Mouse (Mus musculus) limb, embryonic 11.5 days (tissue): ENCODE data around the gene Krt19. TPM values are rescaled to one million over a fixed set of nuclear protein-coding genes. Genes with fewer than 3 reads are reported as not detected.
A peak's percentile ranks its signal among the peaks of the same experiment; 100 is the strongest.

ENCODE experiments used
- ATAC-seq: fragments of 200-750 bp; cut with Nextera tagmentation; 2 replicates; pipeline ENCODE4 v1.8.0; 2017; ENCODE audit warnings: low read depth; ENCODE audit not compliant: insufficient number of reproducible peaks, low FRiP score, low TSS enrichment
- DNase-seq: peaks from one replicate; pipeline ENCODE4 v3.0.0-alpha.2; 2015; ENCODE audit warnings: low spot score
- H3K27ac ChIP-seq: fragments of 300-500 bp; sonication (generic); replicated peaks from 2 replicates; pipeline ENCODE4 v1.5.1; 2014; ENCODE audit warnings: low read depth, mild to moderate bottlenecking, low read length
- H3K27me3 ChIP-seq: fragments of 300-500 bp; sonication (generic); 2 replicates; pipeline ENCODE4 v1.6.1; 2014; ENCODE audit warnings: mild to moderate bottlenecking, low read length, mixed read lengths; ENCODE audit not compliant: control insufficient read depth, insufficient read depth
- H3K36me3 ChIP-seq: fragments of 300-500 bp; sonication (generic); 2 replicates; pipeline ENCODE4 v1.6.1; 2014; ENCODE audit warnings: mild to moderate bottlenecking, low read length, moderate library complexity, mixed read lengths; ENCODE audit not compliant: control insufficient read depth, insufficient read depth
- H3K4me1 ChIP-seq: fragments of 300-500 bp; sonication (generic); 2 replicates; pipeline ENCODE4 v1.6.1; 2014; ENCODE audit warnings: low read length, mixed read lengths; ENCODE audit not compliant: control insufficient read depth, insufficient read depth
- H3K4me2 ChIP-seq: fragments of 300-500 bp; sonication (generic); 2 replicates; pipeline ENCODE4 v1.6.1; 2014; ENCODE audit warnings: low read depth, mild to moderate bottlenecking, moderate library complexity; ENCODE audit not compliant: severe bottlenecking
- H3K4me3 ChIP-seq: fragments of 300-500 bp; sonication (generic); 2 replicates; pipeline ENCODE4 v1.5.1; 2014; ENCODE audit warnings: low read depth, low read length
- H3K9ac ChIP-seq: fragments of 300-500 bp; sonication (generic); 2 replicates; pipeline ENCODE4 v1.6.1; 2014; ENCODE audit warnings: mild to moderate bottlenecking, low read length
- H3K9me3 ChIP-seq: fragments of 300-500 bp; sonication (generic); 2 replicates; pipeline ENCODE4 v1.6.1; 2016; ENCODE audit warnings: low read length; ENCODE audit not compliant: control insufficient read depth
- WGBS: fragments of 180-500 bp; shearing (Covaris S2); extraction: QIAGEN DNeasy Blood & Tissue Kit; methylation state at CpG from one replicate; pipeline ENCODE4 v1.1.7; 2014; 5-methylcytosine and 5-hydroxymethylcytosine counted together
- polyA plus RNA-seq: library from polyadenylated mRNA; unstranded; fragments of >200 nt; fragmentation: Nextera tagmentation; extraction: Ambion mirVana; gene quantifications from 2 replicates; pipeline ENCODE4 v1.2.1, GENCODE M21; 2014

Krt19 gene
- polyA plus RNA-seq, 1 experiment from 2014 or later: 6.4 TPM

GRCm38 (mm10) chr11:100145858-100146560, 2.5 kb downstream of the Krt19 start:
- ATAC-seq: 0 out of 2 replicates have a peak, but pooled peaks have one; percentile 44
- Histone ChIP-seq H3K4me1 (peaks cover 3% of the 10 kb centered on the region; the same call in 1 of the 2 replicates), H3K27ac (no peak overlapping the region)

GRCm38 (mm10) chr11:100145104-100145503, 3.4 kb downstream of the Krt19 start:
- Histone ChIP-seq H3K36me3 (no peaks in the 10 kb centered on the region), H3K27ac (no peak overlapping the region), H3K4me2 (peak overlapping the region; percentile 47), H3K27me3 (peaks cover 19% of the 10 kb centered on the region), H3K9me3 (no peaks in the 10 kb centered on the region), H3K4me3 (peak overlapping the region; percentile 21), H3K9ac (no peak overlapping the region), H3K4me1 (peaks cover 6% of the 10 kb centered on the region; the same call in 1 of the 2 replicates)
- ATAC-seq (no peak), DNase-seq (no peak)
- 2% methylated on average over 20 of the region's 20 CpGs for WGBS

More at GRCm38 (mm10) chr11:100145858-100146560, 2.5 kb downstream of the Krt19 start:
- peaks cover 19% of the 10 kb centered on the region for H3K27me3 ChIP-seq
- no peak for DNase-seq
- H3K4me2 ChIP-seq: peak overlapping the region; percentile 47
- no peaks in the 10 kb centered on the region for H3K36me3 ChIP-seq
- peak overlapping the region; percentile 21 for H3K4me3 ChIP-seq
- H3K9ac ChIP-seq: no peak overlapping the region
- no peaks in the 10 kb centered on the region for H3K9me3 ChIP-seq
- 2% methylated on average over 13 of the region's 13 CpGs for WGBS

- Histone ChIP-seq H3K36me3 (no peaks in the 10 kb centered on the region), H3K4me1 (peaks cover 10% of the 10 kb centered on the region; the same call in 1 of the 2 replicates), H3K4me3 (no peak overlapping the region), H3K27ac (no peak overlapping the region), H3K9me3 (no peaks in the 10 kb centered on the region), H3K27me3 (peaks cover 18% of the 10 kb centered on the region), H3K4me2 (no peak overlapping the region), H3K9ac (no peak overlapping the region)
- WGBS: 90% methylated on average over 21 of the region's 21 CpGs
- ATAC-seq (no peak), DNase-seq (no peak)
Measured at GRCm38 (mm10) chr11:100140966-100141365, 7.5 kb downstream of the Krt19 start.

DNA sequence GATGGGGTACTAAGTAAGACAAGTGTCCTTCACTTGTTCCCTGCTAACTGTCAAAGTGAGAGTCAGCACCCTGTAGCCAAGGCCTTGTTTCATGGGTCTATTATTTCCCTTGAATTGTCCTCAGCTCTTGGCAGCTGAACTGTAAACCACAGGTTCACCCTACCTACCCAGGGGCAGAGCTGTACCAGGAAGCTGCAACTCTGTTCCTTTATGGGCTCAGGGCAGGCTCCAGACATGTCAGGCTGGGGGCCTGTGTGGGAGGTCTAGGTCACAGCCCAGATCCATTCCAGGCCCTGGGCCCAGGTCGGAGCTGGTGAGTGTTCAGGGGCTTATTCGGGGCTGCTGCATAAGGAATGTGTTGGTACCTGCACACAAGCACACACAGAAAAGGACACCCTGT, 9.1 kb downstream of the Krt19 start:
- Histone ChIP-seq H3K4me2 (no peak overlapping the region), H3K4me1 (0 out of 2 replicates have a peak, but pooled peaks cover 7% of the 10 kb centered on the region), H3K36me3 (no peaks in the 10 kb centered on the region), H3K27me3 (peaks cover 3% of the 10 kb centered on the region; the same call in 1 of the 2 replicates), H3K4me3 (no peak overlapping the region), H3K9me3 (no peaks in the 10 kb centered on the region), H3K27ac (no peak overlapping the region), H3K9ac (no peak overlapping the region)
- WGBS: 61% methylated on average over 2 of the region's 2 CpGs
- ATAC-seq (no peak), DNase-seq (no peak)

GRCm38 (mm10) chr11:100138809-100139208, 9.7 kb downstream of the Krt19 start:
- Histone ChIP-seq H3K9ac (no peak overlapping the region), H3K27me3 (no peaks in the 10 kb centered on the region), H3K4me3 (no peak overlapping the region), H3K27ac (no peak overlapping the region), H3K4me2 (no peak overlapping the region), H3K9me3 (no peaks in the 10 kb centered on the region), H3K36me3 (no peaks in the 10 kb centered on the region), H3K4me1 (0 out of 2 replicates have a peak, but pooled peaks cover 7% of the 10 kb centered on the region)
- DNase-seq: no peak
- 54% methylated on average over 7 of the region's 7 CpGs for WGBS
- ATAC-seq: no peak

GRCm38 (mm10) chr11:100137693-100138092, 10.8 kb downstream of the Krt19 start:
- Histone ChIP-seq H3K4me1 (0 out of 2 replicates have a peak, but pooled peaks cover 7% of the 10 kb centered on the region), H3K4me2 (no peak overlapping the region), H3K4me3 (no peak overlapping the region), H3K9me3 (no peaks in the 10 kb centered on the region), H3K27me3 (no peaks in the 10 kb centered on the region), H3K27ac (no peak overlapping the region), H3K9ac (no peak overlapping the region), H3K36me3 (no peaks in the 10 kb centered on the region)
- DNase-seq (no peak), ATAC-seq (no peak)
- WGBS: 32% methylated on average over 5 of the region's 5 CpGs

DNA sequence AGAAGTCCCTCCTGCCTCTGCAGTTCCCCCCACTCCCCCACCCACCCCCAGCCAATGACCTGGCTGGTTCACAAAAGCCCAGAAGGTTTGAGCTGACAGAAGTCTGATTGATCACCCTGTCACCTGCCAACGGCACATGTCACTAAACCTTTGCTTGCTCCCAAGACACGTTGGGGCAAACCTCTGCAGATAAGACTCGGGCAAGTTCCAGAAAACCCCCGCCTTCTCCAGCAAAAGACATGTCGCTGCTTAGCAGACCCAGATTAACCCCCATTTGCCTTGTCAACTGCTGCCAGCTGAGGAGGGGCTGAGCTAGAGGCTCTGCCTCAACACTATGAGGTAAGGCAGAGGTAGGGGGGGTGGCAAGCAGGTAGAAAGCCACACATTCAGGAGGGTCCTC, 11.9 kb downstream of the Krt19 start:
- DNase-seq: no peak
- Histone ChIP-seq H3K4me2 (no peak overlapping the region), H3K9ac (no peak overlapping the region), H3K36me3 (no peaks in the 10 kb centered on the region), H3K27ac (no peak overlapping the region), H3K9me3 (no peaks in the 10 kb centered on the region), H3K27me3 (no peaks in the 10 kb centered on the region), H3K4me1 (0 out of 2 replicates have a peak, but pooled peaks cover 7% of the 10 kb centered on the region), H3K4me3 (no peak overlapping the region)
- WGBS: 10% methylated on average over 5 of the region's 5 CpGs
- ATAC-seq: no peak

GRCm38 (mm10) chr11:100135731-100136130, 12.7 kb downstream of the Krt19 start, which contains the start of gene Krt15:
Gene Krt15 (minus strand): TSS chr11:100135928.
- 68% methylated on average over 7 of the region's 7 CpGs for WGBS
- H3K4me3 ChIP-seq: no peak within 1 kb of the TSS
- H3K4me2 ChIP-seq: no peak within 1 kb of the TSS
- H3K9me3 ChIP-seq: no peaks in the 10 kb centered on the region
- ATAC-seq: no peak
- no peak within 1 kb of the TSS for H3K27ac ChIP-seq
- H3K4me1 ChIP-seq: 0 out of 2 replicates have a peak, but pooled peaks cover 4% of the 10 kb centered on the region
- H3K36me3 ChIP-seq: no peaks in the 10 kb centered on the region
- no peak for DNase-seq
- H3K27me3 ChIP-seq: no peaks in the 10 kb centered on the region
- H3K9ac ChIP-seq: no peak within 1 kb of the TSS
